Mouse (Mus musculus) layer of hippocampus, adult 6 months (tissue): ENCODE measurements around the gene Hepacam2. TPM values are rescaled to one million over a fixed set of nuclear protein-coding genes. Genes with fewer than 3 reads are reported as not detected.

Experiments used
- long read RNA-seq, 2 experiments: library from polyadenylated mRNA; unstranded; transcript quantifications; one replicate each; pipeline ENCODE4 v2.0.0; 2019 to 2020
- polyA plus RNA-seq: library from polyadenylated mRNA; unstranded; fragments of <200 nt; fragmentation: Nextera tagmentation; gene quantifications from 2 replicates; pipeline ENCODE4 v1.2.3, GENCODE M21; 2021

Gene Hepacam2
- polyA plus RNA-seq = 0.11 and 0.14 TPM in 2 replicates
- long read RNA-seq, experiment 1, partial matches to known transcripts = 1 of 1 reads
- long read RNA-seq, experiment 1, other reads (novel, unspliced or antisense) = 0 of 1 reads
- long read RNA-seq, experiment 2 = 0 reads

DNA sequence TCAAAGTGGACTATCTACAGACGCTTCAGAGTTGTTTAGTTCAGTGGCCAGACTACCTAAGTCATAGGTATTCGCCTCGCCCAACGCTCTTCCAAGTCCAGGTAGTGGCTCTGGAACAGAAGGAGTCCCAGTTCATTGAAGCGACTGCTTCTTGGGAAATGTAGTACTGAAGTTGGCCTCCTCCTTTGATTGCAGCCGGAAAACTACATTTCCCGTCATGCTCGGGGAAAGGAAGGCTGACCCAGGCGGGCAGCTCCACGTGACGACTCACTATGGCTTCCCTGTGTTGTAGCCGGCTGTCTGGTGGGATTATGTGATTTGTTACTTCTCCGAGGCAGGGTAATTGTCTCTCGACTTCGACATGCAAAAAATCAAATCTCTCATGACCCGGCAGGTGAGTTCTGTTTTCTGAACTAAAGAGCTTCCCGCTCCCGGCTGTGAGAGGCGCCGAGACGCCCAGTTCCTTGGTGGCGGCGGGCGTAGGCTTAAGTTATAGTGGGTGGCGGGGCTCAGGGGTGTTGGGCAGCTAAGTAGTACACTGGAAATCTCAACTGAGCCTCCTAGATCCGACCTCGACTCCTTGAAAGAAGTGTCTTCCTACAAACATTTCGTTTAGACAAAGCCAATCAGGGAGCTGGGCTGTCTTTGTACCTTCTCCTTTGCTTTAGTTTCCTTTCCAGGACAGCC, at the start of gene Hepacam2, which contains the start of gene Vps50:
TSS of gene Hepacam2 (minus strand) at position 137 of the 687 bp plus-strand sequence.
TSS of gene Vps50 (plus strand) at position 221 of the 687 bp plus-strand sequence.

Other genes with a start within 250 kb of the Hepacam2 start
- gene Samd9l, start 98.7 kb downstream of the Hepacam2 start, polyA plus RNA-seq = 0.67 and 0.78 TPM in 2 replicates
- gene Vps50, start 84 bp upstream of the Hepacam2 start, polyA plus RNA-seq = 23.3 and 27.0 TPM in 2 replicates